Mouse (Mus musculus) forebrain, embryonic 10.5 days (tissue): ENCODE data around the gene Dppa1. TPM values are rescaled to one million over a fixed set of nuclear protein-coding genes. Genes with fewer than 3 reads are reported as not detected.

Experiments used
- DNase-seq: peaks from one replicate; pipeline ENCODE4 v3.0.0-alpha.2; 2017; ENCODE audit warnings: low spot score; ENCODE audit errors: extremely low spot score
- H3K27ac ChIP-seq: fragments of 300-500 bp; sonication (generic); 2 replicates; pipeline ENCODE4 v1.5.1; 2016; ENCODE audit warnings: mild to moderate bottlenecking
- H3K27me3 ChIP-seq: fragments of 300-500 bp; sonication (generic); 2 replicates; pipeline ENCODE4 v1.6.1; 2016; ENCODE audit warnings: mild to moderate bottlenecking; ENCODE audit not compliant: poor library complexity, severe bottlenecking
- H3K36me3 ChIP-seq: fragments of 300-500 bp; sonication (generic); replicated peaks from 2 replicates; pipeline ENCODE4 v1.6.1; 2016; ENCODE audit warnings: mild to moderate bottlenecking, moderate library complexity
- H3K4me1 ChIP-seq: fragments of 300-500 bp; sonication (generic); 2 replicates; pipeline ENCODE4 v1.6.1; 2016
- H3K4me3 ChIP-seq: fragments of 300-500 bp; sonication (generic); 2 replicates; pipeline ENCODE4 v1.5.1; 2016; ENCODE audit warnings: mild to moderate bottlenecking, moderate library complexity
- H3K9me3 ChIP-seq: fragments of 300-500 bp; sonication (generic); 2 replicates; pipeline ENCODE4 v1.6.1; 2016; ENCODE audit warnings: mild to moderate bottlenecking, moderate library complexity
- WGBS: fragments of 180-500 bp; shearing (Covaris S2); methylation state at CpG from one replicate; pipeline ENCODE4 v1.1.7; 2016; 5-methylcytosine and 5-hydroxymethylcytosine counted together
- polyA plus RNA-seq: library from polyadenylated mRNA; unstranded; fragments of >200 nt; fragmentation: Nextera tagmentation; extraction: Ambion mirVana; gene quantifications from 2 replicates; pipeline ENCODE4 v1.2.1, GENCODE M21; 2016

Dppa1 gene
- polyA plus RNA-seq, 1 experiment from 2014 or later: not detected

DNA sequence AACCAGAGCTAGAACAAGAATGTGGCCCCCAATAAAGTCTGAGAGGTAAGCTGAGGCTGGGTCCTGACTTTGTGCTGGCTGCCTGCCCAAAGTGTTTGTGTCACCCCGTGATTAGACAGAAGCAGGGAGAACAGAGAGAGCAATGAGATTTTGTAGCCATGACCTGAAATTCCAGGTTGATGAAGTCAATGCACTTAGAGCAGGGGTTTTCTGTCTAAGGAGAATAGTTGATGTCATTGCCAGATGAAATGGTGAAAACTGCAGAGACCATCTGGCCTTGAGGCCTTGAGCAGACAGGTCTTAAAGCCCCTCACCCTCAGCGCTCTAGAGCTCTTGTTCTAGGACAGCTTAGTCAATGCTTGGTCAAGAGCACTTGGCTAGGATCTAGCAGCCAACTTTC is 36.6 kb downstream of the Dppa1 start:
- WGBS: 91% methylated on average over 2 of the region's 2 CpGs
- H3K27ac ChIP-seq: no peak overlapping the region
- H3K4me1 ChIP-seq: no peaks in the 10 kb centered on the region
- no peaks in the 10 kb centered on the region for H3K27me3 ChIP-seq
- H3K9me3 ChIP-seq: no peaks in the 10 kb centered on the region
- no peak overlapping the region for H3K4me3 ChIP-seq
- no peaks in the 10 kb centered on the region for H3K36me3 ChIP-seq
- no peak for DNase-seq

GRCm38 (mm10) chr11:46582741-46583140 is 46.3 kb downstream of the Dppa1 start:
- Histone ChIP-seq H3K4me3 (no peak overlapping the region), H3K4me1 (no peaks in the 10 kb centered on the region), H3K9me3 (no peaks in the 10 kb centered on the region), H3K27me3 (no peaks in the 10 kb centered on the region), H3K36me3 (no peaks in the 10 kb centered on the region), H3K27ac (no peak overlapping the region)
- DNase-seq: no peak
- WGBS: 85% methylated on average over 5 of the region's 5 CpGs

DNA sequence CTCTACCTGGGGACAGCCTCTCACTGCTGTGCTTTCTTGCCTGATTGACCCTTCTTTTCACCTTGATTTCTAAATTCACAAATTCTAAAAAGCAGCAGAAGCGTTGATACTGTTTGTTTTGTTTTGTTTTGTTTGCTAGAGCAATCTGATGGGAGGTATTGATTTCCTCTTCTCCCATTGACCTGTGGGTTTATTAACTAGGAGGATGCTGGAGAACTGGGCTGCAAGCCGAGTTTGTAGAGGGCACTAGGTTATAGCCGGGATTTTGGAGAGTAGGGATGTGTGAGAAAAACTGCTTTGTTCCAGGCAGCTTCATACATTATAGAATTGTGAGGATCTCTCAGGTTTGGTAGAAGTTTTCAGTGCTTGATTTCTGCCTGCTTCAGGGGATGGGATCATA is 48.6 kb downstream of the Dppa1 start:
- WGBS: 88% methylated on average over 3 of the region's 3 CpGs
- H3K4me1 ChIP-seq: no peaks in the 10 kb centered on the region
- H3K9me3 ChIP-seq: no peaks in the 10 kb centered on the region
- H3K27me3 ChIP-seq: no peaks in the 10 kb centered on the region
- no peak overlapping the region for H3K4me3 ChIP-seq
- DNase-seq: no peak
- no peaks in the 10 kb centered on the region for H3K36me3 ChIP-seq
- H3K27ac ChIP-seq: no peak overlapping the region

- WGBS: 70% methylated on average over 5 of the region's 5 CpGs
- Histone ChIP-seq H3K4me3 (no peak overlapping the region), H3K4me1 (no peaks in the 10 kb centered on the region), H3K9me3 (no peaks in the 10 kb centered on the region), H3K27ac (no peak overlapping the region), H3K27me3 (no peaks in the 10 kb centered on the region), H3K36me3 (no peaks in the 10 kb centered on the region)
- DNase-seq: no peak
Observed at GRCm38 (mm10) chr11:46578771-46579281, 50.2 kb downstream of the Dppa1 start.

DNA sequence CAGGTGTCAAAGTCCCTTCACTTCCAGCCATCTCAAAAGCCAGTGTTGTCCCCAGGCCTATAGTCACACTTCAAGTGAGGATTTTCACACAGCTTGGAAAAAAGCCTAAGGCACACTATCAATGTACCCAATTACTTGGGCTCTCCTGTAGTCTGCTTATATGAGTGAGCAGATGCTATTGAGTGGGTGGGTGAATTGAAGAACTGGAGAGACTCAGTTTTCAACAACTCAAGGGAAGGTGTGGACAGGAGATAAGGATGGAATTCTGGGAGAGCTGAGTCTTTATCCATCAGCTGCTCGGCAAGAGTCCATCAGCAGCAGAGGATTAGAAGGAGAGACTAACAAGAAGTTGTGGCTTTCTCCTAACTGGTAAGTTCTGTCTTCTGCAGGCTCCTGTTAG is 57.7 kb downstream of the Dppa1 start, which contains the start of gene BC053393:
Gene BC053393 (plus strand): TSS at position 210 of the 400 bp plus-strand sequence.
- Histone ChIP-seq H3K4me1 (no peaks in the 10 kb centered on the region), H3K27me3 (no peaks in the 10 kb centered on the region), H3K9me3 (no peaks in the 10 kb centered on the region), H3K36me3 (no peaks in the 10 kb centered on the region), H3K4me3 (no peak within 1 kb of the TSS), H3K27ac (no peak within 1 kb of the TSS)
- DNase-seq: no peak
- 84% methylated on average over 1 of the region's 1 CpGs for WGBS

- Histone ChIP-seq H3K27me3 (no peaks in the 10 kb centered on the region), H3K4me3 (no peak overlapping the region), H3K36me3 (no peaks in the 10 kb centered on the region), H3K9me3 (no peaks in the 10 kb centered on the region), H3K27ac (no peak overlapping the region), H3K4me1 (no peaks in the 10 kb centered on the region)
- 73% methylated on average over 1 of the region's 1 CpGs for WGBS
- DNase-seq: no peak
Observed at GRCm38 (mm10) chr11:46569107-46569506, 60.0 kb downstream of the Dppa1 start.

DNA sequence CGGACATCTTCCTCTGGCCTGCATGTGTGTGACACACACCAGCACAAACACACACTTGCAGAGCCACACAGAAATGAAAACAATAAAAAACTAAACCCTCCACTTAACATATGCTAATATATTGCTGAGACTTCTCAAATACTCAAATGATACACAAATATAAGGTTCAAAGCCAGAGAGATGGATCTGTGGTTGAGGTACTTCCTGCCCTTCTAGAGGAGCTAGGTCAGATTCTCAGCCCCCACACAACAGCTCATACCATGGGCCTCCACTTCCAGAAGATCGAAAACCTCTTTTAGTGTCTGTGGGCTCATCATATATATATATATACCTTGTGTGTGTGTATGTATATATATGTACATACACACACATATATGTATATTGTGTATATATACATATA is 63.1 kb downstream of the Dppa1 start:
- H3K4me3 ChIP-seq: no peak overlapping the region

DNA sequence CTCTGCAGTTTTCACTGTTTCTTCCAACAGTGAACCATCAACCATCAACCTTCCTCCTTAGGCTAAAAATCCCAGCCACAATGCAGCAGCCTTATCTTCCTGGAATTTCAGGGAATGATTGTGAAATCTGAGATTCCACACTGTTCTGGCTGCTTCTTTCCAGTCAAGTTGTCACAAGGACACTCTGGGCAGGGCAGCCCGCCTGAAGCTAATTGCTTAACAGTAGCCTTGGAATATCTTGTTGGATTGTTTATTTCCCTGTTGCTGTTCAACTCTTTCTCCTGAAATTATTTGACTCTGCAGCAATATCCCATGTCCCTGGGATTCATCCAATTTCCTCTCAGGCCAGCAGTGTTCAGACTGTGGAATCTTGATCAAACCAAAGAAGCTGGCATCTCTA is 64.4 kb downstream of the Dppa1 start:
- no peaks in the 10 kb centered on the region for H3K36me3 ChIP-seq
- H3K27ac ChIP-seq: no peak overlapping the region
- H3K4me3 ChIP-seq: no peak overlapping the region
- H3K4me1 ChIP-seq: no peaks in the 10 kb centered on the region
- no peaks in the 10 kb centered on the region for H3K9me3 ChIP-seq
- 79% methylated on average over 1 of the region's 1 CpGs for WGBS
- DNase-seq: no peak
- H3K27me3 ChIP-seq: no peaks in the 10 kb centered on the region

More for the DNA sequence above, 63.1 kb downstream of the Dppa1 start:
- Histone ChIP-seq H3K27ac (no peak overlapping the region), H3K36me3 (no peaks in the 10 kb centered on the region), H3K9me3 (no peaks in the 10 kb centered on the region), H3K4me1 (no peaks in the 10 kb centered on the region), H3K27me3 (no peaks in the 10 kb centered on the region)
- no peak for DNase-seq
- 90% methylated on average over 2 of the region's 2 CpGs for WGBS

- no peaks in the 10 kb centered on the region for H3K4me1 ChIP-seq
- no peaks in the 10 kb centered on the region for H3K27me3 ChIP-seq
- no peak overlapping the region for H3K4me3 ChIP-seq
- no peaks in the 10 kb centered on the region for H3K36me3 ChIP-seq
- no peak for DNase-seq
- WGBS: 88% methylated on average over 4 of the region's 4 CpGs
- H3K9me3 ChIP-seq: no peaks in the 10 kb centered on the region
- no peak overlapping the region for H3K27ac ChIP-seq
Observed at GRCm38 (mm10) chr11:46561096-46561495, 68.0 kb downstream of the Dppa1 start.

Other genes starting within 250 kb of the Dppa1 start
- gene Itk, start 239.7 kb downstream of the Dppa1 start, polyA plus RNA-seq: not detected in 2 replicates
- not detected in 2 replicates for gene Fam71b, start 232.7 kb downstream of the Dppa1 start, polyA plus RNA-seq
- gene Med7, start 192.3 kb downstream of the Dppa1 start, polyA plus RNA-seq: 96.8 and 101 TPM in 2 replicates
- 0.10 TPM in 1 of 2 replicates, not detected in the other for gene Havcr2, start 174.3 kb downstream of the Dppa1 start, polyA plus RNA-seq
- not detected in 2 replicates for gene Gm12169, start 105.0 kb downstream of the Dppa1 start, polyA plus RNA-seq
- not detected in 2 replicates for gene BC053393, start 57.7 kb downstream of the Dppa1 start, polyA plus RNA-seq
- 0.11 and 0.12 TPM in 2 replicates for gene Timd2, start 77.8 kb upstream of the Dppa1 start, polyA plus RNA-seq
- 0.07 TPM in 1 of 2 replicates, not detected in the other for gene Havcr1, start 105.8 kb upstream of the Dppa1 start, polyA plus RNA-seq
- 0.14 and 0.22 TPM in 2 replicates for gene Timd4, start 181.5 kb upstream of the Dppa1 start, polyA plus RNA-seq